17 mouse cellular contexts compared by ENCODE assay signal in the genomic region with DNA sequence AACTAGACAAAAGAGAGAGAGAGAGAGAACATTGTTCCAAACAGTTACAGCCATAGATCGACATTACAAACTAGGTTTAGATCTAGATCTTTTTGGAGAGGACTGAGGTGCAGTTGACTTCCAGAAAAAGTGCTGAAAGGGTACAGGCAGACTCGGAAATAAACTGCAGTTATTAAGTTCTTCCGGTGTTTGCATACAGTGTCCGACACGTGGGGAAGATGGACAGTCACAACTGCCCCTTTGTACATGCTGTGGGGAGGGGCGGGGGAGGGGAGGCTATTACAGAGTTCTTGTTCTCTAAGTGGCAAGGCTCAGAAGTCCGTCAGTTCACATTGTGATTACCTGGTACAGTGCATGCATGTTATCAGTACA.
DNase-seq lines count a peak whose midpoint lies in the region; ATAC-seq and TF ChIP-seq lines count a peak whose summit lies in the region.
"Had no signal": no experiment of that assay in that cellular context is flagged by ENCODE, and none has a peak within 500 bp of the region (broad histone marks: within the 10 kb centered on the region; RNA-seq: fewer than 3 reads in every experiment).

No protein-coding gene starts in this region.

- no peaks in the 10 kb centered on the region for H3K79me2 ChIP-seq in macrophage (ENCODE audit: inconsistent target)

- H3K4me3 ChIP-seq in liver, embryonic 16.5 days (ENCODE audit: low read depth, low read length): no peak overlapping the region
- H3K4me3 ChIP-seq in liver, embryonic 12.5 days: no peak overlapping the region
- H3K4me3 ChIP-seq in thymus, adult 2 months (ENCODE audit: control insufficient read depth, insufficient read depth, low read length): no peak overlapping the region
- H3K4me3 ChIP-seq in macrophage (ENCODE audit: inconsistent target): no peak overlapping the region
- H3K4me3 ChIP-seq: embryonic facial prominence, embryonic 12.5 days; erythroblast, embryonic 14.5 days; forebrain, embryonic 13.5 days; limb, embryonic 12.5 days had no signal

- no peak for TF ChIP-seq CTCF in thymus, adult 2 months (IDR thresholded peaks at IDR 0.05; ENCODE audit: borderline replicate concordance, control insufficient read depth, extremely low read depth, insufficient read depth, low read length, poor library complexity)

- no peak overlapping the region for H3K9ac ChIP-seq in liver, embryonic 16.5 days (ENCODE audit: low read depth, low read length)
- no peak overlapping the region for H3K9ac ChIP-seq in liver, embryonic 12.5 days
- H3K9ac ChIP-seq: embryonic facial prominence, embryonic 12.5 days; forebrain, embryonic 13.5 days; limb, embryonic 12.5 days; liver, embryonic 14.5 days had no signal

- no peaks in the 10 kb centered on the region for H3K9me3 ChIP-seq in liver, embryonic 16.5 days (replicated peaks; ENCODE audit: control insufficient read depth, low read length)
- H3K9me3 ChIP-seq in liver, embryonic 12.5 days (replicated peaks): no peaks in the 10 kb centered on the region
- H3K9me3 ChIP-seq: embryonic facial prominence, embryonic 12.5 days; forebrain, embryonic 13.5 days; limb, embryonic 12.5 days had no signal

- WGBS in liver, embryonic 16.5 days (ENCODE audit: insufficient replicate concordance): 19% methylated on average over 7 of the region's 7 CpGs
- WGBS in liver, embryonic 12.5 days (ENCODE audit: insufficient replicate concordance): 35% methylated on average over 7 of the region's 7 CpGs
- 30% methylated on average over 7 of the region's 7 CpGs for WGBS in thymus, adult 2 months
- 20% methylated on average over 7 of the region's 7 CpGs for WGBS in macrophage (ENCODE audit: missing documents)

- TF ChIP-seq POLR2A in thymus, adult 2 months (IDR thresholded peaks at IDR 0.05; ENCODE audit: control insufficient read depth, extremely low read depth, insufficient read depth, low read length, poor library complexity): no peak

- ATAC-seq in liver, embryonic 16.5 days (ENCODE audit: low read depth): no peak
- no peak for ATAC-seq in liver, embryonic 12.5 days
- ATAC-seq: forebrain, embryonic 13.5 days had no signal

- H3K27me3 ChIP-seq in liver, embryonic 16.5 days (ENCODE audit: control insufficient read depth, insufficient read depth, low read depth, low read length): no peaks in the 10 kb centered on the region
- no peaks in the 10 kb centered on the region; the same call in 1 of the 2 replicates for H3K27me3 ChIP-seq in liver, embryonic 12.5 days (replicated peaks)
- no peaks in the 10 kb centered on the region for H3K27me3 ChIP-seq in thymus, adult 2 months (ENCODE audit: control insufficient read depth, insufficient read depth, low read length)
- H3K27me3 ChIP-seq: embryonic facial prominence, embryonic 12.5 days; forebrain, embryonic 13.5 days; limb, embryonic 12.5 days had no signal

- H3K27ac ChIP-seq in liver, embryonic 16.5 days (ENCODE audit: low read length): no peak overlapping the region
- H3K27ac ChIP-seq in liver, embryonic 12.5 days: no peak overlapping the region
- H3K27ac ChIP-seq in thymus, adult 2 months (ENCODE audit: control insufficient read depth, insufficient read depth, low read length): peak overlapping the region; percentile 61; the same call in 1 of the 2 replicates
- H3K27ac ChIP-seq in macrophage: peak overlapping the region; percentile 68
- H3K27ac ChIP-seq: embryonic facial prominence, embryonic 12.5 days; forebrain, embryonic 13.5 days; limb, embryonic 12.5 days; liver, embryonic 14.5 days had no signal

- no peak for DNase-seq in thymus, adult 2 months
- DNase-seq in thymus, postnatal 25 days: no peak
- DNase-seq in frontal cortex, postnatal 25 days (ENCODE audit: low spot score in 2 of 2): no peak
- no peak for DNase-seq in layer of hippocampus, postnatal 14 days (ENCODE audit: low spot score in 2 of 2)
- DNase-seq: adrenal gland, postnatal 14 days; cerebellum, adult 9-11 months; gastrocnemius, postnatal 14 days; layer of hippocampus, adult 9-11 months; right cerebral cortex, postnatal 25 days had no signal

- H3K4me2 ChIP-seq in liver, embryonic 16.5 days (ENCODE audit: low read depth, low read length): 0 out of 2 replicates have a peak overlapping the region, but pooled peaks have one; percentile 12
- no peak overlapping the region for H3K4me2 ChIP-seq in liver, embryonic 12.5 days
- H3K4me2 ChIP-seq: embryonic facial prominence, embryonic 12.5 days; forebrain, embryonic 13.5 days; limb, embryonic 12.5 days had no signal

- H3K36me3 ChIP-seq in liver, embryonic 16.5 days (ENCODE audit: control insufficient read depth, insufficient read depth): no peaks in the 10 kb centered on the region
- no peaks in the 10 kb centered on the region for H3K36me3 ChIP-seq in liver, embryonic 12.5 days
- no peaks in the 10 kb centered on the region for H3K36me3 ChIP-seq in thymus, adult 2 months (ENCODE audit: control insufficient read depth, insufficient read depth, low read length)
- H3K36me3 ChIP-seq in macrophage (ENCODE audit: inconsistent target): no peaks in the 10 kb centered on the region
- H3K36me3 ChIP-seq: embryonic facial prominence, embryonic 12.5 days; limb, embryonic 12.5 days had no signal

- no peaks in the 10 kb centered on the region for H3K4me1 ChIP-seq in liver, embryonic 16.5 days (ENCODE audit: control insufficient read depth, low read depth, low read length)
- H3K4me1 ChIP-seq in liver, embryonic 12.5 days: no peaks in the 10 kb centered on the region; the same call in 1 of the 2 replicates
- peaks cover 44% of the 10 kb centered on the region for H3K4me1 ChIP-seq in thymus, adult 2 months (replicated peaks; ENCODE audit: control insufficient read depth, insufficient read depth, low read length)
- H3K4me1 ChIP-seq: embryonic facial prominence, embryonic 12.5 days; forebrain, embryonic 13.5 days had no signal

Comparison
In these comparisons a context has a peak if more than half of its experiments do, and no peak if none do; other contexts are left out.
1. H3K27ac ChIP-seq: peak in thymus, adult 2 months (single experiment) and macrophage (single experiment); none in liver, embryonic 16.5 days (single experiment) and liver, embryonic 12.5 days (single experiment).